Comparison of ENCODE assay signal across 1 mouse cellular context in the genomic region with DNA sequence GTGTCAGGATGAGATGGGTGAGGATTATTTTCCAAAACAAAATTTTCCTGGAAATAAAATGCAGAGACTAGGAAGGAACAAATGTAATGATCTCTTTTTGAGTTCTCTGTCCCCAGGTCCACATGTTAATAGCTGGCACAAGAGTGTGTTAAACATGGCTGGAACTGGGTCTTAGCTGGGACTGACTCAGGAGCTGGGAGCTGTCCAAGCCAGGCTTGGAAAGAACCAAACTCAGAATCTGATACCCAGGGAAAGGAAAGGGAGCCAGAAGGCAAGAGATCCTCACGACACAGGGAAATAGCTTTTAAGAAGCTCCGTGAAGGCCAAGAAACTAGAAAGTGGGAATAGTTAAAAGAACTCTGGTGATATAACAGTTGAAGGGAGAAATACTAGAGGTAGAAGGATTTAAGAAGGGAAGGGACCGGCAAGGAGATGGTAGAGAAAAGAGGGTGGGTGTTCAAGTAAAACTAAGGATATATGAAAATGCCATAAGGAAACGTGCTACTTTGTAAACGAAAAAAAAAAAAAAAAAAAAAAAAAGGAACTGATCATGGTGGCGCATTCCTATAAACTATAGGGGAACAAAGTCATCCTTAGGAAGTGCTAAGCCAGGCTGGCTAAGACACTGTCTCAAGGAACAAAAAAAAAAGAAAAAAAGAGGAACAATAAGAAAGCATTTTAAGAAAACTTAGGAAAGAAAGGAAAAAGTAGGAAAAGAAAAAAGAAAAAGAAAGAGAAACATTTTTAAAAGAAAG.
TF ChIP-seq lines count a peak whose summit lies in the region.

No protein-coding gene starts in this region.

TF ChIP-seq in MEL, 35 proteins besides CTCF, POLR2A, EP300 and RAD21 (continued from another document):
- no peak for TF ChIP-seq MAZ (IDR thresholded peaks at IDR 0.05; ENCODE audit: low read depth, low read length)
- no peak for TF ChIP-seq NRF1 (IDR thresholded peaks at IDR 0.05; ENCODE audit: insufficient read depth, low read depth, low read length, poor library complexity, severe bottlenecking)
- TF ChIP-seq ZMIZ1 (IDR thresholded peaks at IDR 0.05; ENCODE audit: low read depth, low read length) = no peak
